Mouse (Mus musculus): Measurements from ENCODE around the gene Crygb. TPM values are rescaled to one million over a fixed set of nuclear protein-coding genes. Genes with fewer than 3 reads are reported as not detected.

The Crygb gene
- total RNA-seq, 1 experiment from 2014 or later: not detected

- no peak for ATAC-seq (replicated peaks in 1 of 2; ENCODE audit: insufficient read depth in 1 of 2, low FRiP score in 2 of 2, low TSS enrichment in 1 of 2, low read depth in 1 of 2, poor library complexity in 2 of 2, severe bottlenecking in 2 of 2)
These were observed 49.4 kb downstream of the Crygb start, which contains the start of gene Akr1cl for GRCm38 (mm10) chr1:65032641-65033040. Gene Akr1cl, minus strand, starts transcription at chr1:65032759.

Other genes with a start within 250 kb of the Crygb start
- 9.0 and 14.4 TPM in 2 replicates for gene Plekhm3, start 125.5 kb downstream of the Crygb start, total RNA-seq (2017)
- gene Akr1cl, start 49.5 kb downstream of the Crygb start, total RNA-seq (2017): not detected in 2 replicates
- gene Cryge, start 31.1 kb downstream of the Crygb start, total RNA-seq (2017): not detected in 2 replicates
- not detected in 2 replicates for gene Crygd, start 18.8 kb downstream of the Crygb start, total RNA-seq (2017)
- gene Crygc, start 8.6 kb downstream of the Crygb start, total RNA-seq (2017): not detected in 2 replicates
- gene Cryga, start 21.1 kb upstream of the Crygb start, total RNA-seq (2017): not detected in 2 replicates
- gene Gm28845, start 37.3 kb upstream of the Crygb start, total RNA-seq (2017): not detected in 2 replicates
- 1.4 TPM in 1 of 2 replicates, not detected in the other for gene D630023F18Rik, start 40.9 kb upstream of the Crygb start, total RNA-seq (2017)
- 49.5 and 49.6 TPM in 2 replicates for gene Idh1, start 104.2 kb upstream of the Crygb start, total RNA-seq (2017)
- gene Pikfyve, start 104.4 kb upstream of the Crygb start, total RNA-seq (2017): 29.1 and 30.1 TPM in 2 replicates
- gene Pth2r, start 199.8 kb upstream of the Crygb start, total RNA-seq (2017): not detected in 2 replicates